Mouse (Mus musculus) stomach, embryonic 16.5 days (tissue): ENCODE measurements at regions not wholly inside any gene's neighbourhood (a gene's known extent, or its start where the extent isn't known, plus 50 kb on each side); places are given as distances from the start of the nearest gene placed in this dataset.
"Not testable (repeated sequence)": the region's sequence is repeated elsewhere in the genome, so short reads cannot be mapped to it uniquely, and the experiment has no call there.

Source experiments
- ATAC-seq: fragments of 200-750 bp; cut with Nextera tagmentation; 2 replicates; pipeline ENCODE4 v1.8.0; 2017; ENCODE audit warnings: moderate number of reproducible peaks, moderate TSS enrichment; ENCODE audit not compliant: insufficient read depth, low FRiP score
- H3K27ac ChIP-seq: fragments of 300-500 bp; sonication (generic); 2 replicates; pipeline ENCODE4 v1.5.1; 2014; ENCODE audit warnings: low read length
- H3K27me3 ChIP-seq: fragments of 300-500 bp; sonication (generic); 2 replicates; pipeline ENCODE4 v1.6.1; 2014; ENCODE audit warnings: low read length, control low read depth, mixed read lengths; ENCODE audit not compliant: control insufficient read depth, insufficient read depth
- H3K36me3 ChIP-seq: fragments of 300-500 bp; sonication (generic); 2 replicates; pipeline ENCODE4 v1.6.1; 2014; ENCODE audit warnings: low read length; ENCODE audit not compliant: control insufficient read depth, insufficient read depth
- H3K4me1 ChIP-seq: fragments of 300-500 bp; sonication (generic); 2 replicates; pipeline ENCODE4 v1.6.1; 2014; ENCODE audit warnings: low read length, control low read depth, mixed read lengths; ENCODE audit not compliant: control insufficient read depth, insufficient read depth
- H3K4me2 ChIP-seq: fragments of 300-500 bp; sonication (generic); 2 replicates; pipeline ENCODE4 v1.6.1; 2014; ENCODE audit warnings: low read depth, low read length, mixed read lengths
- H3K4me3 ChIP-seq: fragments of 300-500 bp; sonication (generic); replicated peaks from 2 replicates; pipeline ENCODE4 v1.5.1; 2014; ENCODE audit warnings: mild to moderate bottlenecking, low read length
- H3K9ac ChIP-seq: fragments of 300-500 bp; sonication (generic); 2 replicates; pipeline ENCODE4 v1.6.1; 2014; ENCODE audit warnings: low read length
- H3K9me3 ChIP-seq: fragments of 300-500 bp; sonication (generic); replicated peaks from 2 replicates; pipeline ENCODE4 v1.6.1; 2016; ENCODE audit warnings: low read length, control low read depth; ENCODE audit not compliant: control insufficient read depth
- WGBS: fragments of 180-500 bp; shearing (Covaris S2); extraction: QIAGEN DNeasy Blood & Tissue Kit; methylation state at CpG from one replicate; pipeline ENCODE4 v1.1.7; 2014; 5-methylcytosine and 5-hydroxymethylcytosine counted together

- no peak for ATAC-seq
Measured at GRCm38 (mm10) chr8:37099727-37100126, 106.3 kb downstream of the AI429214 start.

GRCm38 (mm10) chr8:37112386-37112785, 119.0 kb downstream of the AI429214 start:
- not testable (repeated sequence) for H3K27ac ChIP-seq, ATAC-seq, H3K9me3 ChIP-seq, H3K27me3 ChIP-seq, H3K4me1 ChIP-seq, H3K9ac ChIP-seq, H3K36me3 ChIP-seq, H3K4me3 ChIP-seq, H3K4me2 ChIP-seq

More at GRCm38 (mm10) chr8:37099727-37100126, 106.3 kb downstream of the AI429214 start:
- Histone ChIP-seq H3K27ac (no peak overlapping the region), H3K9ac (no peak overlapping the region), H3K4me1 (no peaks in the 10 kb centered on the region), H3K9me3 (no peaks in the 10 kb centered on the region), H3K4me2 (no peak overlapping the region), H3K4me3 (no peak overlapping the region), H3K27me3 (no peaks in the 10 kb centered on the region), H3K36me3 (no peaks in the 10 kb centered on the region)
- 73% methylated on average over 2 of the region's 2 CpGs for WGBS

GRCm38 (mm10) chr8:37125834-37126233, 132.4 kb downstream of the AI429214 start:
- no peak overlapping the region for H3K4me3 ChIP-seq
- no peak overlapping the region for H3K4me2 ChIP-seq
- H3K4me1 ChIP-seq = no peaks in the 10 kb centered on the region
- H3K27ac ChIP-seq = no peak overlapping the region
- no peaks in the 10 kb centered on the region for H3K36me3 ChIP-seq
- H3K9ac ChIP-seq = no peak overlapping the region
- H3K27me3 ChIP-seq = no peaks in the 10 kb centered on the region
- H3K9me3 ChIP-seq = no peaks in the 10 kb centered on the region
- ATAC-seq = no peak

GRCm38 (mm10) chr8:37129670-37130069, 136.3 kb downstream of the AI429214 start:
- no peak overlapping the region for H3K9ac ChIP-seq

GRCm38 (mm10) chr8:37131988-37132387, 138.6 kb downstream of the AI429214 start:
- Histone ChIP-seq H3K4me2 (no peak overlapping the region), H3K36me3 (no peaks in the 10 kb centered on the region), H3K27ac (no peak overlapping the region), H3K27me3 (no peaks in the 10 kb centered on the region), H3K4me1 (no peaks in the 10 kb centered on the region), H3K9me3 (no peaks in the 10 kb centered on the region), H3K4me3 (no peak overlapping the region), H3K9ac (no peak overlapping the region)
- 11% methylated on average over 4 of the region's 4 CpGs for WGBS
- no peak for ATAC-seq

More at GRCm38 (mm10) chr8:37129670-37130069, 136.3 kb downstream of the AI429214 start:
- H3K36me3 ChIP-seq = no peaks in the 10 kb centered on the region
- H3K4me2 ChIP-seq = no peak overlapping the region
- no peak for ATAC-seq
- no peaks in the 10 kb centered on the region for H3K4me1 ChIP-seq
- no peak overlapping the region for H3K27ac ChIP-seq
- H3K9me3 ChIP-seq = no peaks in the 10 kb centered on the region
- WGBS = 59% methylated on average over 1 of the region's 1 CpGs
- H3K4me3 ChIP-seq = no peak overlapping the region
- H3K27me3 ChIP-seq = no peaks in the 10 kb centered on the region

GRCm38 (mm10) chr8:37134192-37134964, 141.0 kb downstream of the AI429214 start:
- no peak overlapping the region for H3K9ac ChIP-seq
- no peaks in the 10 kb centered on the region for H3K9me3 ChIP-seq
- no peaks in the 10 kb centered on the region for H3K4me1 ChIP-seq
- ATAC-seq = no peak
- no peaks in the 10 kb centered on the region for H3K36me3 ChIP-seq
- no peak overlapping the region for H3K27ac ChIP-seq
- no peaks in the 10 kb centered on the region for H3K27me3 ChIP-seq
- no peak overlapping the region for H3K4me3 ChIP-seq
- WGBS = 71% methylated on average over 8 of the region's 8 CpGs
- H3K4me2 ChIP-seq = no peak overlapping the region

GRCm38 (mm10) chr8:37150286-37150685, 156.9 kb downstream of the AI429214 start:
- Histone ChIP-seq H3K27me3 (no peaks in the 10 kb centered on the region), H3K4me3 (no peak overlapping the region), H3K4me1 (no peaks in the 10 kb centered on the region), H3K9me3 (no peaks in the 10 kb centered on the region), H3K27ac (no peak overlapping the region), H3K4me2 (no peak overlapping the region), H3K36me3 (no peaks in the 10 kb centered on the region), H3K9ac (no peak overlapping the region)
- WGBS = 67% methylated on average over 1 of the region's 1 CpGs
- ATAC-seq = no peak

- WGBS = 83% methylated on average over 7 of the region's 7 CpGs
Measured at GRCm38 (mm10) chr8:37154361-37154760, 161.0 kb downstream of the AI429214 start.

GRCm38 (mm10) chr8:37154946-37155345, 161.5 kb downstream of the AI429214 start:
- no peak overlapping the region for H3K4me3 ChIP-seq
- no peaks in the 10 kb centered on the region for H3K9me3 ChIP-seq
- no peak overlapping the region for H3K4me2 ChIP-seq
- H3K36me3 ChIP-seq = no peaks in the 10 kb centered on the region
- no peaks in the 10 kb centered on the region for H3K4me1 ChIP-seq
- ATAC-seq = no peak
- 83% methylated on average over 8 of the region's 8 CpGs for WGBS
- H3K9ac ChIP-seq = no peak overlapping the region
- H3K27me3 ChIP-seq = no peaks in the 10 kb centered on the region
- H3K27ac ChIP-seq = no peak overlapping the region

More at GRCm38 (mm10) chr8:37154361-37154760, 161.0 kb downstream of the AI429214 start:
- no peak for ATAC-seq
- no peaks in the 10 kb centered on the region for H3K36me3 ChIP-seq
- H3K27ac ChIP-seq = no peak overlapping the region
- no peaks in the 10 kb centered on the region for H3K27me3 ChIP-seq
- H3K4me2 ChIP-seq = no peak overlapping the region
- H3K9ac ChIP-seq = no peak overlapping the region
- no peak overlapping the region for H3K4me3 ChIP-seq
- H3K9me3 ChIP-seq = no peaks in the 10 kb centered on the region
- H3K4me1 ChIP-seq = no peaks in the 10 kb centered on the region
